16 mouse cellular contexts compared by ENCODE assay signal in the genomic region with DNA sequence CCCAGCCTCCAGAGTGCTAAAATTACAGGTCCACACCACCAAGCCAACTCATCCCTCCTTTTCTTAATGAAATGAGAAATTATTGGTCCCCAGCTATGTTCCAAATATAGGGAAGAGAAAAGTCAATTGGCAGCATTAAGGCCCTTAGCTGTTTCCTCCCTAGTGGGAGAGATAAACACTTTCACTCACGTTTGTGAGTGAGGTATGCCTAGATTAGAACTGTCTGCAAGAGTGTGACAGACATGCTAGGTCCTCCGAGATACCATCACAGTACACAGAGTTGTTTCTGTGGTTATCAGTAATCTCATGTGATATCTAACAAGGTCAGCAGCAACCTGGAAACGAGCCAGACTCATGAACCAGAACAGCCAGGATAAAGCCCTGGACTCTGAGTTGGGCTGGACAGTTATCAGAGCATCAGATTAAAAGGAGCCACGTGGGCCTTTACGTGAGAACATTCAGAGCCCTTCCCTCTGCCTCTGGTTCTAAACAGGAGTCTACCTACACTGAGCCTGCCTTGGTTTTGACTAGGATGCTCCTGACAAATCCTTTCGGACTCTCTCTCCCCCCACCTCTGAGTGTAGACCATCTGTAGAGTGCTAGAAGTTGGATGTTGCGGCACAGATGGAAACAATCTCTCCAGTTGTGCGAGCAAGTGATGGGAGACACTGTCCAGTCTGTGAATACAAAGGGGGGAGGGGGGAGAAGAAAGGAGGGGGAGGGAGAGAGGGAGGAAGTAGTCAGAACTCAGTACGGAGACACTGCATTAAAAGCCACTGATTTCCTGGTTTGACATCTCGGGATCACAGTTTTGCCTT.
DNase-seq lines count a peak whose midpoint lies in the region; ATAC-seq and TF ChIP-seq lines count a peak whose summit lies in the region.
"Had no signal": no experiment of that assay in that cellular context is flagged by ENCODE, and none has a peak within 500 bp of the region (broad histone marks: within the 10 kb centered on the region; RNA-seq: fewer than 3 reads in every experiment).

No protein-coding gene starts in this region.

- H3K9ac ChIP-seq in liver, postnatal 0 days (replicated peaks): no peak overlapping the region
- no peak overlapping the region for H3K9ac ChIP-seq in MEL (ENCODE audit: control insufficient read depth, low read depth, low read length, poor library complexity, severe bottlenecking)
- H3K9ac ChIP-seq in forebrain, postnatal 0 days: no peak overlapping the region
- H3K9ac ChIP-seq: midbrain, embryonic 12.5 days had no signal

- peaks cover 14% of the 10 kb centered on the region for H3K4me1 ChIP-seq in liver, postnatal 0 days (ENCODE audit: insufficient read depth)
- H3K4me1 ChIP-seq in MEL (ENCODE audit: control insufficient read depth in 1 of 2, insufficient read depth in 2 of 2, low read length in 2 of 2): peaks cover 0 to 13% of the 10 kb centered on the region in 2 experiments; a peak in 3 of 4 replicates
- no peaks in the 10 kb centered on the region for H3K4me1 ChIP-seq in forebrain, postnatal 0 days (ENCODE audit: insufficient read depth)
- H3K4me1 ChIP-seq: midbrain, embryonic 12.5 days had no signal

- no peak overlapping the region for H3K4me3 ChIP-seq in liver, postnatal 0 days (ENCODE audit: low read depth, low read length)
- H3K4me3 ChIP-seq in MEL (ENCODE audit: control insufficient read depth in 1 of 2, insufficient read depth in 1 of 2, low read depth in 2 of 2, low read length in 2 of 2): no peak overlapping the region
- H3K4me3 ChIP-seq in forebrain, postnatal 0 days (ENCODE audit: low read depth, low read length): no peak overlapping the region
- H3K4me3 ChIP-seq: midbrain, embryonic 12.5 days had no signal

- H3K9me3 ChIP-seq in liver, postnatal 0 days (ENCODE audit: low read length): no peaks in the 10 kb centered on the region
- H3K9me3 ChIP-seq in MEL (replicated peaks; ENCODE audit: insufficient read depth, low read length): no peaks in the 10 kb centered on the region
- H3K9me3 ChIP-seq in forebrain, postnatal 0 days (ENCODE audit: low read length): no peaks in the 10 kb centered on the region
- H3K9me3 ChIP-seq: midbrain, embryonic 12.5 days had no signal

- no peak for TF ChIP-seq RAD21 in MEL (IDR thresholded peaks at IDR 0.05; ENCODE audit: low read depth, low read length)

- H3K79me2 ChIP-seq in MEL (ENCODE audit: control insufficient read depth, insufficient read depth, low read length, poor library complexity): no peaks in the 10 kb centered on the region

- ATAC-seq in liver, postnatal 0 days: no peak
- no peak for ATAC-seq in forebrain, postnatal 0 days
- ATAC-seq: Patski had no signal

- no peaks in the 10 kb centered on the region for H3K27me3 ChIP-seq in liver, postnatal 0 days (ENCODE audit: insufficient read depth, low read length)
- 0 out of 4 replicates have a peak, but pooled peaks cover 0 to 1% of the 10 kb centered on the region in 2 experiments for H3K27me3 ChIP-seq in MEL (ENCODE audit: control insufficient read depth in 1 of 2, insufficient read depth in 2 of 2, low read length in 2 of 2)
- H3K27me3 ChIP-seq in forebrain, postnatal 0 days (ENCODE audit: insufficient read depth, low read length): no peaks in the 10 kb centered on the region
- H3K27me3 ChIP-seq: CH12.LX; midbrain, embryonic 12.5 days; Patski had no signal

- TF ChIP-seq POLR2A in MEL (IDR thresholded peaks at IDR 0.05; ENCODE audit: control insufficient read depth in 1 of 2, insufficient read depth in 1 of 2, low read depth in 1 of 2, low read length in 2 of 2, poor library complexity in 1 of 2): no peak

- no peak for TF ChIP-seq CTCF in liver, postnatal 0 days (IDR thresholded peaks at IDR 0.05; ENCODE audit: low read depth)
- no peak for TF ChIP-seq CTCF in MEL (IDR thresholded peaks at IDR 0.05 in 2 of 3, conservative IDR thresholded peaks at IDR 0.05 in 1 of 3; ENCODE audit: control insufficient read depth in 1 of 3, insufficient read depth in 1 of 3, low read depth in 2 of 3, low read length in 3 of 3, poor library complexity in 1 of 3, severe bottlenecking in 1 of 3)
- no peak for TF ChIP-seq CTCF in forebrain, postnatal 0 days (IDR thresholded peaks at IDR 0.05; ENCODE audit: low read depth)

- no peak overlapping the region for H3K27ac ChIP-seq in liver, postnatal 0 days (ENCODE audit: low read depth)
- H3K27ac ChIP-seq in MEL (ENCODE audit: control insufficient read depth, low read depth, low read length): no peak overlapping the region
- no peak overlapping the region for H3K27ac ChIP-seq in forebrain, postnatal 0 days (ENCODE audit: low read depth, low read length)
- H3K27ac ChIP-seq: midbrain, embryonic 12.5 days had no signal

- no peak for TF ChIP-seq EP300 in liver, postnatal 0 days (IDR thresholded peaks at IDR 0.05; ENCODE audit: low read depth)
- peak in 1 of 2 experiments; percentile 20; a peak in 2 of 4 replicates for TF ChIP-seq EP300 in MEL (IDR thresholded peaks at IDR 0.05; ENCODE audit: low read depth in 1 of 2, low read length in 2 of 2)

- DNase-seq in liver (peak; percentile 6), 416B (ENCODE audit: low read depth) (peak; percentile 33), MEL (ENCODE audit: low read depth, low spot score) (no peak)
- no peak for DNase-seq in liver, postnatal 0 days
- DNase-seq in kidney, adult 8-10 months: peak; percentile 21 to 39
- no peak for DNase-seq in forebrain, postnatal 0 days
- DNase-seq in neural tube, embryonic 10.5 days (ENCODE audit: extremely low spot score, low spot score): no peak
- DNase-seq in right cerebral cortex, postnatal 36 days (ENCODE audit: low spot score in 2 of 2): no peak
- DNase-seq: gastrocnemius, postnatal 25 days; heart, postnatal 4 days; right cerebral cortex, postnatal 4 days; thymus, postnatal 25 days had no signal

- no peaks in the 10 kb centered on the region for H3K36me3 ChIP-seq in liver, postnatal 0 days (replicated peaks; ENCODE audit: insufficient read depth, low read length)
- H3K36me3 ChIP-seq in MEL (ENCODE audit: control insufficient read depth in 1 of 2, insufficient read depth in 2 of 2, low read length in 2 of 2): peaks cover 0 to 8% of the 10 kb centered on the region in 2 experiments; a peak in 2 of 4 replicates
- H3K36me3 ChIP-seq in forebrain, postnatal 0 days (ENCODE audit: insufficient read depth): no peaks in the 10 kb centered on the region
- H3K36me3 ChIP-seq: midbrain, embryonic 12.5 days had no signal

- 42% methylated on average over 10 of the region's 10 CpGs for WGBS in liver, postnatal 0 days (ENCODE audit: insufficient replicate concordance)
- 70% methylated on average over 10 of the region's 10 CpGs for whole genome bisulfite sequencing in forebrain, postnatal 0 days

- no peak overlapping the region for H3K4me2 ChIP-seq in liver, postnatal 0 days (ENCODE audit: low read depth, low read length)
- H3K4me2 ChIP-seq in forebrain, postnatal 0 days (ENCODE audit: low read depth): no peak overlapping the region
- H3K4me2 ChIP-seq: heart, embryonic 11.5 days; midbrain, embryonic 12.5 days had no signal

TF ChIP-seq in MEL, 35 proteins besides CTCF, POLR2A, EP300 and RAD21:
- TF ChIP-seq USF1 (IDR thresholded peaks at IDR 0.05; ENCODE audit: low read depth, low read length): peak; percentile 38; the same call in 1 of the 2 replicates
- TF ChIP-seq BHLHE40 (IDR thresholded peaks at IDR 0.05; ENCODE audit: borderline replicate concordance, low read depth, low read length): peak; percentile 78
- TF ChIP-seq MXI1 (IDR thresholded peaks at IDR 0.05; ENCODE audit: low read depth, low read length): 0 out of 2 replicates have a peak, but pooled peaks have one; percentile 35
- no peak for TF ChIP-seq TAL1 (IDR thresholded peaks at IDR 0.05; ENCODE audit: low read length)
- no peak for TF ChIP-seq TCF12 (IDR thresholded peaks at IDR 0.05; ENCODE audit: low read depth, low read length)
- no peak for TF ChIP-seq TBP (IDR thresholded peaks at IDR 0.05; ENCODE audit: low read depth, low read length)
- TF ChIP-seq GABPA (IDR thresholded peaks at IDR 0.05; ENCODE audit: low read depth, low read length): no peak
- peak; percentile 20; the same call in 1 of the 2 replicates for TF ChIP-seq GATA1 (IDR thresholded peaks at IDR 0.05; ENCODE audit: low read depth, low read length)
- no peak for TF ChIP-seq CHD1 (IDR thresholded peaks at IDR 0.05; ENCODE audit: low read depth, low read length)
- TF ChIP-seq NRF1 (IDR thresholded peaks at IDR 0.05; ENCODE audit: insufficient read depth, low read depth, low read length, poor library complexity, severe bottlenecking): no peak
- no peak for TF ChIP-seq ZMIZ1 (IDR thresholded peaks at IDR 0.05; ENCODE audit: low read depth, low read length)
- no peak for TF ChIP-seq POLR2AphosphoS5 (IDR thresholded peaks at IDR 0.05; ENCODE audit: borderline replicate concordance, low read depth, low read length)
- no peak for TF ChIP-seq MAX (IDR thresholded peaks at IDR 0.05; ENCODE audit: low read length)
TF ChIP-seq in MEL: peak in this region for 4.

Comparison
In these comparisons a context has a peak if more than half of its experiments do, and no peak if none do; other contexts are left out.
1. DNase-seq: peak in liver (single experiment), 416B (single experiment) and kidney, adult 8-10 months (2 of 2); none in liver, postnatal 0 days (single experiment), MEL (single experiment), forebrain, postnatal 0 days (single experiment), neural tube, embryonic 10.5 days (single experiment) and right cerebral cortex, postnatal 36 days (0 of 2).